Mouse (Mus musculus): ENCODE data around the gene Cdk14.

Cdk14 gene

GRCm38 (mm10) chr5:5176052-5176451 lies 244.1 kb downstream of the Cdk14 start:
- no peak for DNase-seq

GRCm38 (mm10) chr5:5175611-5176010 lies 244.5 kb downstream of the Cdk14 start:
- no peak for DNase-seq

GRCm38 (mm10) chr5:5175090-5175489 lies 245.0 kb downstream of the Cdk14 start:
- DNase-seq = no peak

GRCm38 (mm10) chr5:5166086-5166485 lies 254.0 kb downstream of the Cdk14 start:
- DNase-seq = no peak

- DNase-seq = no peak
Measured at GRCm38 (mm10) chr5:5164326-5164725, 255.8 kb downstream of the Cdk14 start.

- no peak for DNase-seq
Measured at GRCm38 (mm10) chr5:5163823-5164222, 256.3 kb downstream of the Cdk14 start.

GRCm38 (mm10) chr5:5159521-5159920 lies 260.6 kb downstream of the Cdk14 start:
- no peak for DNase-seq

- no peak for DNase-seq
Measured at GRCm38 (mm10) chr5:5139855-5140254, 280.3 kb downstream of the Cdk14 start.

GRCm38 (mm10) chr5:5134905-5135511 lies 285.1 kb downstream of the Cdk14 start:
- no peak for DNase-seq

GRCm38 (mm10) chr5:5134143-5134904 lies 285.8 kb downstream of the Cdk14 start:
- DNase-seq = no peak

- DNase-seq = no peak
Measured at GRCm38 (mm10) chr5:5128852-5129251, 291.3 kb downstream of the Cdk14 start.

GRCm38 (mm10) chr5:5124645-5125044 lies 295.5 kb downstream of the Cdk14 start:
- DNase-seq = no peak

- no peak for DNase-seq
Measured at GRCm38 (mm10) chr5:5116775-5117522, 303.2 kb downstream of the Cdk14 start.

- no peak for DNase-seq
Measured at GRCm38 (mm10) chr5:5115546-5115945, 304.6 kb downstream of the Cdk14 start.

GRCm38 (mm10) chr5:5109621-5110020 lies 310.5 kb downstream of the Cdk14 start:
- no peak for DNase-seq

GRCm38 (mm10) chr5:5109017-5109416 lies 311.1 kb downstream of the Cdk14 start:
- DNase-seq = no peak

GRCm38 (mm10) chr5:5096248-5096915 lies 323.7 kb downstream of the Cdk14 start:
- no peak for DNase-seq

- no peak for DNase-seq
Measured at GRCm38 (mm10) chr5:5092736-5093135, 327.4 kb downstream of the Cdk14 start.

GRCm38 (mm10) chr5:5071526-5071925 lies 348.6 kb downstream of the Cdk14 start:
- DNase-seq = no peak

- DNase-seq = no peak
Measured at GRCm38 (mm10) chr5:5064686-5065085, 355.4 kb downstream of the Cdk14 start.

GRCm38 (mm10) chr5:5056102-5056883 lies 363.8 kb downstream of the Cdk14 start:
- no peak for DNase-seq

GRCm38 (mm10) chr5:5055494-5055893 lies 364.6 kb downstream of the Cdk14 start:
- DNase-seq = no peak
